Mouse (Mus musculus) layer of hippocampus, postnatal 36 days (tissue): ENCODE data around the gene Gm28038. TPM values are rescaled to one million over a fixed set of nuclear protein-coding genes. Genes with fewer than 3 reads are reported as not detected.

Source experiments
- DNase-seq, 2 experiments: peaks; one replicate each; pipeline ENCODE4 v3.0.0; 2022
- total RNA-seq, 2 experiments: library from RNA; stranded (reverse); gene quantifications; 2 replicates each; pipeline ENCODE4 v1.2.3; 2021

The Gm28038 gene
- total RNA-seq, 2 experiments from 2014 or later: not detected

- no peak for DNase-seq
These were observed 68.4 kb downstream of the Gm28038 start for GRCm38 (mm10) chr2:30349196-30349595.

Other genes starting within 250 kb of the Gm28038 start
- gene Wdr34, start 232.2 kb upstream of the Gm28038 start, total RNA-seq: 10 to 100 TPM; 31.8 to 34.0 TPM
- gene Set, start 223.7 kb upstream of the Gm28038 start, total RNA-seq: 100 to 1,000 TPM; 189 to 193 TPM
- gene Pkn3, start 203.4 kb upstream of the Gm28038 start, total RNA-seq: 1 to 10 TPM; 1.1 to 2.0 TPM
- 1 to 10 TPM; 9.4 to 9.5 TPM for gene Zdhhc12, start 187.4 kb upstream of the Gm28038 start, total RNA-seq
- gene Zer1, start 156.5 kb upstream of the Gm28038 start, total RNA-seq: 100 to 1,000 TPM; 189 to 198 TPM
- 10 to 100 TPM; 58.5 to 61.7 TPM for gene Tbc1d13, start 147.3 kb upstream of the Gm28038 start, total RNA-seq
- 10 to 100 TPM; 21.3 to 21.9 TPM for gene Endog, start 109.5 kb upstream of the Gm28038 start, total RNA-seq
- 10 to 100 TPM; 34.5 to 37.2 TPM for gene Spout1, start 102.6 kb upstream of the Gm28038 start, total RNA-seq
- gene Kyat1, start 75.2 kb upstream of the Gm28038 start, total RNA-seq: 10 to 100 TPM; 16.0 to 16.2 TPM
- gene Lrrc8a, start 43.3 kb upstream of the Gm28038 start, total RNA-seq: 10 to 100 TPM; 52.4 to 57.5 TPM
- 10 to 100 TPM in 1 of 2 experiments, 1 to 10 TPM in 1; 9.2 to 11.1 TPM for gene Gm28035, start 40.5 kb upstream of the Gm28038 start, total RNA-seq
- 10 to 100 TPM; 16.8 to 21.9 TPM for gene Phyhd1, start 14.8 kb upstream of the Gm28038 start, total RNA-seq
- 10 to 100 TPM; 20.9 to 22.2 TPM for gene Dolk, start 5.3 kb downstream of the Gm28038 start, total RNA-seq
- 10 to 100 TPM; 21.1 to 23.4 TPM for gene Nup188, start 5.4 kb downstream of the Gm28038 start, total RNA-seq
- gene Sh3glb2, start 78.3 kb downstream of the Gm28038 start, total RNA-seq: 100 to 1,000 TPM; 255 to 284 TPM
- 100 to 1,000 TPM; 108 to 121 TPM for gene Miga2, start 83.2 kb downstream of the Gm28038 start, total RNA-seq
- gene Dolpp1, start 111.2 kb downstream of the Gm28038 start, total RNA-seq: 10 to 100 TPM; 26.8 to 28.6 TPM
- gene Crat, start 134.8 kb downstream of the Gm28038 start, total RNA-seq: 10 to 100 TPM; 42.5 to 46.1 TPM
- 100 to 1,000 TPM; 166 to 168 TPM for gene Ptpa, start 135.0 kb downstream of the Gm28038 start, total RNA-seq
- gene Ier5l, start 193.2 kb downstream of the Gm28038 start, total RNA-seq: 10 to 100 TPM; 10.4 to 12.7 TPM